Mouse (Mus musculus) neural tube, embryonic 15.5 days (tissue): Measurements from ENCODE around the gene Mesd. TPM values are rescaled to one million over a fixed set of nuclear protein-coding genes. Genes with fewer than 3 reads are reported as not detected.
A peak's percentile ranks its signal among the peaks of the same experiment; 100 is the strongest.

ENCODE experiments used
- ATAC-seq: fragments of 200-750 bp; cut with Nextera tagmentation; 2 replicates; pipeline ENCODE4 v1.8.0; 2017; ENCODE audit warnings: mild to moderate bottlenecking, moderate TSS enrichment, moderate library complexity; ENCODE audit not compliant: low FRiP score
- H3K27ac ChIP-seq: fragments of 300-500 bp; sonication (generic); replicated peaks from 2 replicates; pipeline ENCODE4 v1.5.1; 2015; ENCODE audit warnings: mild to moderate bottlenecking, inconsistent platforms
- H3K27me3 ChIP-seq: fragments of 300-500 bp; sonication (generic); replicated peaks from 2 replicates; pipeline ENCODE4 v1.6.1; 2015; ENCODE audit warnings: inconsistent platforms
- H3K36me3 ChIP-seq: fragments of 300-500 bp; sonication (generic); 2 replicates; pipeline ENCODE4 v1.6.1; 2015; ENCODE audit warnings: inconsistent platforms
- H3K4me1 ChIP-seq: fragments of 300-500 bp; sonication (generic); 2 replicates; pipeline ENCODE4 v1.6.1; 2015; ENCODE audit warnings: inconsistent platforms
- H3K4me2 ChIP-seq: fragments of 300-500 bp; sonication (generic); 2 replicates; pipeline ENCODE4 v1.6.1; 2015; ENCODE audit warnings: inconsistent platforms, mild to moderate bottlenecking, moderate library complexity
- H3K4me3 ChIP-seq: fragments of 300-500 bp; sonication (generic); replicated peaks from 2 replicates; pipeline ENCODE4 v1.5.1; 2015; ENCODE audit warnings: mild to moderate bottlenecking, inconsistent platforms
- H3K9ac ChIP-seq: fragments of 300-500 bp; sonication (generic); replicated peaks from 2 replicates; pipeline ENCODE4 v1.6.1; 2015; ENCODE audit warnings: mild to moderate bottlenecking, inconsistent platforms
- H3K9me3 ChIP-seq: fragments of 300-500 bp; sonication (generic); replicated peaks from 2 replicates; pipeline ENCODE4 v1.6.1; 2016; ENCODE audit warnings: inconsistent platforms
- WGBS: fragments of 180-500 bp; shearing (Covaris S2); methylation state at CpG from one replicate; pipeline ENCODE4 v1.1.7; 2015; ENCODE audit warnings: mixed read lengths; 5-methylcytosine and 5-hydroxymethylcytosine counted together
- polyA plus RNA-seq: library from polyadenylated mRNA; unstranded; fragments of >200 nt; fragmentation: Nextera tagmentation; extraction: Ambion mirVana; gene quantifications from 2 replicates; pipeline ENCODE4 v1.2.1, GENCODE M21; 2015

Gene Mesd
- 61.6 and 75.5 TPM in 2 replicates for polyA plus RNA-seq

DNA sequence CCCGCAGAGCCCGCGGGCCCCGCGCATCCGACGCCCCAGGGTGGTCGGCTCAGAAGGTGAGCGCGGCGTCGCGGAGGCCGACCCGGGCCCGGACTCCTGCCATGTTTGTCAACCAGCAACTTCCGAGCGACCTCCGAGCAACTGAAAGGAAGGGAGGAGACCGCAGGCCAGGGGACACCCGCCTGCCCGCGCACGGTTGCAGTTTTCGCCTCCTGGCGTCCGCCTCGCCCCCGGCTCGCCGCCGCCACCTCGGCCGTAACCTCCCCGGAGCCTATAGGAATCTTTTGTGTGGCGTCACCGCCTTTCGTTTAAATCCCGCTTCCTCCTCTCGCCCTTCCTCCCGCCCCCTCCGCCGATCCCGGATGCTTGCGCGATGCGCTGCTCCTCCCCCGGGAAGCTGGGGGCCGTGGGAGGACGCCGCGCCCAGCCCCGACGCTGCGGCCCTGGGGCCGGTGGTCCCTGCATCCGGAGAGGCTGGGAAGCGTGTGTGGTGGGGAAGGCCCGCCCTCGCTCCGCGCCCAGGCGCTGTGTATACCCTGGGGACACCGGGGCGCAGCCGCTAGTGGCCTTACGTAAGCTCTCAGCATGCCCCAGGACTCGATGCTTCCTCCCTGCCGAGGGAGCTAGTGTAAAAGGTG, at the start of gene Mesd, which contains the start of gene Tlnrd1:
Gene Mesd, plus strand, starts transcription at position 446 of the 638 bp plus-strand sequence.
Gene Tlnrd1, minus strand, starts transcription at position 285 of the 638 bp plus-strand sequence.
- Histone ChIP-seq H3K27ac (peak within 1 kb of the TSS; percentile 94), H3K4me1 (peaks cover 48% of the 10 kb centered on the region), H3K27me3 (no peaks in the 10 kb centered on the region), H3K9me3 (no peaks in the 10 kb centered on the region), H3K9ac (peak within 1 kb of the TSS; percentile 92), H3K36me3 (no peaks in the 10 kb centered on the region), H3K4me3 (peak within 1 kb of the TSS; percentile 83), H3K4me2 (peak within 1 kb of the TSS; percentile 70)
- WGBS, result under 1% methylated on average over 62 of the region's 69 CpGs
- peak; percentile 90 for ATAC-seq

DNA sequence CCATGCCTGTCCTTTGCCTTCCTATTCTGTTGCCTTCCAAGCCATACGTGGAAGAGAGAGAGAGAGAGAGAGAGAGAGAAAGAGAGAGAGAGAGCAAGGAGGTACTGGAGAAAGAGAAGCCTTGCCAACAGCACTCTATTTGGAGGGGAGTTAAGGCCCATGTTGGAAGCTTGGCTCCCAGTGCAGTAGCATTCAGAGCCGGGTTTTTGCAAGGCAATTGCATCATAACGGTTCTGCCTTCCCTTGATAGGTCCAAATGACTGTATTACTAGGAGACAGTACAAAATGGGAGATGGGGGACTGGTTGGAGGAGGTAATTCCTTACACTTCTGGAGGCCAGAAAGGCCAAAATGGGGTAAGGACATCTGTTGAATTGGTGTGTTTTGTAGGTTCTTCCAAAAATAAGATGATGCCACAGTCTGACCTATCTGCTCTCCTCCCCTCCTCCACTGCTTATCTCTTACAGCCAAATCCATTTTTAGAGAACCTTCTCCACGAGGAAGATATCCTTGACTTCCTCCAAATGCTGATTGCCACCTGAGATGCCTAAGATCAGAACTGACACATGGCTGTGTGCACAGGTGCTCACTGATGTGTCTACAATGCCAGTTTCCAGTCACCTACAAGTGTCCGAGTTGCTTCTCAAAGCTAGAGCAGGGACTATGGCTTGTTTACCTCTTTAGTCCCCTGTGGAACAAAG, 45.6 kb upstream of the Mesd start:
- WGBS, result 86% methylated on average over 5 of the region's 5 CpGs
- no peaks in the 10 kb centered on the region for H3K36me3 ChIP-seq
- H3K9me3 ChIP-seq, result no peaks in the 10 kb centered on the region
- H3K9ac ChIP-seq, result no peak overlapping the region
- no peaks in the 10 kb centered on the region for H3K27me3 ChIP-seq
- no peak overlapping the region for H3K27ac ChIP-seq
- H3K4me2 ChIP-seq, result no peak overlapping the region
- no peak overlapping the region for H3K4me3 ChIP-seq
- H3K4me1 ChIP-seq, result no peaks in the 10 kb centered on the region
- ATAC-seq, result no peak

DNA sequence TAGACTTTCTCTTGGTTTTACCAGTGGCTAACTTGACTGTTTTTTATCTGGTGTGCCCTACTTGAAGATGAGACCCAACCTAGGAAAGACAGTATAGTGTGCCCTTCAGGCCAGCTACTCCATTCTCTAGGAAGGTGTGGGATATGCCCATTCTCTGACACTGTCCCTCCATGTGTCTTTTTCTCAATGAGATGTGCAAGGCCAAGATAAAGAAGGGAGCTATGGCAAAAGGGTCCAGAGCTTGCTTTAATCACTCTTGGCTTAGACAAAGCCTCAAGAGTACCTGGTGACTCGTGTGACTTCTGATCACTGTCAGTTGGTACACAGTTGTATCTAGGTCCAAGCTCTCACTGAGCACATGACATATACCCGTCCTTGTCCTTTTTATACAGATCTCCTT, 44.2 kb upstream of the Mesd start:
- Histone ChIP-seq H3K4me2 (no peak overlapping the region), H3K9me3 (no peaks in the 10 kb centered on the region), H3K36me3 (no peaks in the 10 kb centered on the region), H3K9ac (no peak overlapping the region), H3K27me3 (no peaks in the 10 kb centered on the region), H3K4me3 (no peak overlapping the region), H3K4me1 (no peaks in the 10 kb centered on the region), H3K27ac (no peak overlapping the region)
- no peak for ATAC-seq
- 87% methylated on average over 2 of the region's 2 CpGs for WGBS

DNA sequence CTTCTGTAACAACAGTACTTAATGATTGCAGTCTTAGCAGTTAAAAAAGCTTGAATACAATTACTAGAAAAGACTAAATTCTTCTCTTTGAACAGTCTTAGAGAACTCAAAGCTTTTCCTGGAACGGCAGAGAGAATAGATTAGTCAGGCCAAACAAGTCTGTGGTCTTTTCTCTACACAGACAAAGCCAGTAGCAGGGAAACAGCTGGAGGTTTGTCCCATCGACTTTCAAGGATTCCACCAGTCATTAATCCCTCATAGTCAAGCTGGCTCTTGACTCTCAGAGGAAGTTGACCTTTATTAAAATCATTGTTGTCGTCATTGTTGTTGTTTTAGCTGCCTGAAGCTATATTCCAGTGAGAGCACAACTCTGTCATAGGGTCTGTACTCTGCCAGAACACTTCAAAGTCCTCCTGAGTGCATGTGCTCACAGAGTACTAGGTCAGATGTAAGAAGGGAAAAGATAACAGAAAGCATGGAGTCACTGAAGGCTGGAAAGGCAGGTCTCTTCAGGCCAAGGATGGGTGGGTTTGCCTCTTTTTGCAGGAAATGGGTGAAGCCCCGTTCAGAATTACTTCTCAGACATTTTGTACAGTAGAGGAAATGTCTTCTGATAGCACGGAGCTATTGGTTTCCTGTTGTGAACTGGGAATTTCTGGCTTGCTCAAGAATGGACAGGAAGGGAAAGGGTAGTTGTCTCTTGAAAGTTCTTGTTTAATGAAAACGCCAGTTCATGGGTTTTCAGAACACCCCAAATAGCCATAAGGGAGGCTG, 41.6 kb upstream of the Mesd start:
- no peaks in the 10 kb centered on the region for H3K9me3 ChIP-seq
- WGBS, result 63% methylated on average over 6 of the region's 6 CpGs
- ATAC-seq, result no peak
- H3K4me1 ChIP-seq, result no peaks in the 10 kb centered on the region
- no peaks in the 10 kb centered on the region for H3K27me3 ChIP-seq
- no peak overlapping the region for H3K9ac ChIP-seq
- no peak overlapping the region for H3K27ac ChIP-seq
- no peaks in the 10 kb centered on the region for H3K36me3 ChIP-seq
- H3K4me3 ChIP-seq, result no peak overlapping the region
- no peak overlapping the region for H3K4me2 ChIP-seq

DNA sequence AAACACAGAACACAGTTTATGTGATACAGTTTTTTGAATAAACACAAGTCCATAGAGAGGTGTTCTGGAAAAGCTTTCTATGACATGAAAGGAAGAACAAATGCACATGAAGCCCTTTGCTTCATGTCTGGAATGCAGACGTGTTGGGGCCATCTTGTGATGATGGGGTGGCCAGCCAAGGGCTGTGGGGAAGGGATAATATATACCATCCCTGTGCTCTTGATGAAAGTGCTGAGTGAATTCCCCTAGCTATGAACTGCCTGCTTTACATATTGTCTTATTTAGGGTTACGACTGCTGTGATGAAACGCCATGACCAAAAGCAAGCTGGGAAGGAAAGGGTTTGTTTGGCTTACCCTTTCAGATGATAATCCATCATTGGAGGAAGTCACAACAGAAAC, 39.5 kb upstream of the Mesd start:
- 84% methylated on average over 3 of the region's 3 CpGs for WGBS
- no peak overlapping the region for H3K4me2 ChIP-seq
- no peaks in the 10 kb centered on the region for H3K9me3 ChIP-seq
- H3K4me3 ChIP-seq, result no peak overlapping the region
- H3K27me3 ChIP-seq, result no peaks in the 10 kb centered on the region
- H3K4me1 ChIP-seq, result no peaks in the 10 kb centered on the region
- ATAC-seq, result no peak
- H3K27ac ChIP-seq, result no peak overlapping the region
- H3K36me3 ChIP-seq, result no peaks in the 10 kb centered on the region
- no peak overlapping the region for H3K9ac ChIP-seq

DNA sequence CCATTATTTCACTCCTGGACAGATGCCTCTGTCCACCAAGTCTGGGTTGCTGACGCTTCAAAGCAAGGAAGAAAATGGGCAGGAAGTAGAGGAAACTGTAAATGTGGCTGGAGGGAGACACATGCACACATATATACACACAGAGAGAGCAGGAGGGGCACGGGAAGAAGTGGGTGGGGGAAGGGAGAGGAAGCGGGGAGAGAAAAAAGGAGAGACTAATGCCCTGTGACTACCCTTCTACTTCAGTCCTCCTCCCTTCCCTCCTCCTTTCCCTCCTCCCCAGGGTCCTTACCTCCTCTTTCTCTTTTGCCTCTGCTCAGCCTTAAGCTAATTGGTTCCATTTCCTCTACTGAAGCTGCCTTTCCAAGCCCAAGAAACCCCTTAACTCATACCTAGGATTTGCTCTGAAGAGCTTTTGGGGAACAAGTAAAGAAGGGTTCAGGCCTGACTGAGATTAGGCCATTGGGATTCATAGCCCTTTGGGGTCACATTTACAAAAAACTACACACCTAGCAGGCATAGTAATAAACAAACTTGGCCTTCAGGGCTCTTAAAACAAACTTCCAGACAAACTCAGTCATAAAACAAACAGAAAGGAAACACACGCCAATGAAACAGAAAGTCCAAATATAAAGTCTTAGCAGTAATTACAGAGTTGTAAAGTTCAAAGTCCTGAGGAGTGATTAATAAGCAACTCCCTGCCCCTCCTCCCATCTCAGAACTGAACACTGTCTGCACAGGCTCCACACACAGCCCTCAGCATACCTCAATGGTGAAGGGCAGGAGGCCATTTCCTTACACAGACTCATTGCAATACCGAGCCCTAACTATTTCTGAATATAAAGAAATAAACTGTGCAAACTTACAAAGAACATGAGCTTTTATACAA, 36.8 kb upstream of the Mesd start:
- no peak overlapping the region for H3K4me2 ChIP-seq

DNA sequence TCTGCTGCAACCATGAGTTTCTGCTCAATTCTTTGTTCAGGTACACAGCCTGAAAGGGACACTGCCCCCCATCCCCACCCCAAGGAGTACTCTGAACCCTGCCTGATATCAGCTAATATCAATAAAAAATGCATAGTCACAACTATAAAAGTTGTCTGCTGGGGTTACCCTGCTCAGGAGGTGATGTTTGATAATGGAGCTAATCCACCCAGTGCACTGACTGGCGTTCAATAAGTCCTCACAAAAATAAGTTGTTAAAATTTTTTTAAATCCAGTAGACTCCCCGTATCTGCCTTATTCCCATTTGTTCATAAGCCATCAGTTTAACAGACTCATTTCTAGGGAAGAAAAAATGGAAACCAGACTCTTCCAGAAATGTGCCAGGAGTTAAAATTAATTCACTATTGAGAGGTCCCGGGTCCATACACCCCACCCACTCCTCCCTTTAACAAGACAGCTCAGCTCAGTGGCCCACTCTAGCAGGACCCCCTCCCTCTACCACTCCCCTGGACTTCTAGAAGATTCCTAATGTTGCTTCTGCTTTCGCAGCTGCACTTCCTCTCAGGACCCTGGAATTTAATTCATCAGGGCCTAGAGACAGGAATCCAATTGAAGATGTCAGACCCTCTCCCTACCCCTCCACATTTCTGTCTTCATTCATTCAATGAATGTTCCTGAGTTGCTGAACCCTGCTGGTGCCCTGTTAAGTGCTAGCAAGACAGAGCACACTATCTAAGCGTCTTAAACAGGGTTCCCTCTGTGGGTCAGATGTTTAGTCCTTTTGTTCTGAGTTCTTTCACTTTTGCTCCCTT, 32.5 kb upstream of the Mesd start:
- no peaks in the 10 kb centered on the region for H3K36me3 ChIP-seq
- no peaks in the 10 kb centered on the region for H3K9me3 ChIP-seq
- no peaks in the 10 kb centered on the region for H3K4me1 ChIP-seq
- no peak overlapping the region for H3K4me2 ChIP-seq
- no peak overlapping the region for H3K9ac ChIP-seq
- no peaks in the 10 kb centered on the region for H3K27me3 ChIP-seq
- H3K4me3 ChIP-seq, result no peak overlapping the region
- no peak overlapping the region for H3K27ac ChIP-seq
- no peak for ATAC-seq
- 60% methylated on average over 5 of the region's 5 CpGs for WGBS

More for the DNA sequence above, 36.8 kb upstream of the Mesd start:
- H3K27me3 ChIP-seq, result no peaks in the 10 kb centered on the region
- H3K9me3 ChIP-seq, result no peaks in the 10 kb centered on the region
- no peak overlapping the region for H3K27ac ChIP-seq
- no peaks in the 10 kb centered on the region for H3K4me1 ChIP-seq
- 64% methylated on average over 5 of the region's 5 CpGs for WGBS
- no peak for ATAC-seq
- H3K9ac ChIP-seq, result no peak overlapping the region
- H3K36me3 ChIP-seq, result no peaks in the 10 kb centered on the region
- H3K4me3 ChIP-seq, result no peak overlapping the region

DNA sequence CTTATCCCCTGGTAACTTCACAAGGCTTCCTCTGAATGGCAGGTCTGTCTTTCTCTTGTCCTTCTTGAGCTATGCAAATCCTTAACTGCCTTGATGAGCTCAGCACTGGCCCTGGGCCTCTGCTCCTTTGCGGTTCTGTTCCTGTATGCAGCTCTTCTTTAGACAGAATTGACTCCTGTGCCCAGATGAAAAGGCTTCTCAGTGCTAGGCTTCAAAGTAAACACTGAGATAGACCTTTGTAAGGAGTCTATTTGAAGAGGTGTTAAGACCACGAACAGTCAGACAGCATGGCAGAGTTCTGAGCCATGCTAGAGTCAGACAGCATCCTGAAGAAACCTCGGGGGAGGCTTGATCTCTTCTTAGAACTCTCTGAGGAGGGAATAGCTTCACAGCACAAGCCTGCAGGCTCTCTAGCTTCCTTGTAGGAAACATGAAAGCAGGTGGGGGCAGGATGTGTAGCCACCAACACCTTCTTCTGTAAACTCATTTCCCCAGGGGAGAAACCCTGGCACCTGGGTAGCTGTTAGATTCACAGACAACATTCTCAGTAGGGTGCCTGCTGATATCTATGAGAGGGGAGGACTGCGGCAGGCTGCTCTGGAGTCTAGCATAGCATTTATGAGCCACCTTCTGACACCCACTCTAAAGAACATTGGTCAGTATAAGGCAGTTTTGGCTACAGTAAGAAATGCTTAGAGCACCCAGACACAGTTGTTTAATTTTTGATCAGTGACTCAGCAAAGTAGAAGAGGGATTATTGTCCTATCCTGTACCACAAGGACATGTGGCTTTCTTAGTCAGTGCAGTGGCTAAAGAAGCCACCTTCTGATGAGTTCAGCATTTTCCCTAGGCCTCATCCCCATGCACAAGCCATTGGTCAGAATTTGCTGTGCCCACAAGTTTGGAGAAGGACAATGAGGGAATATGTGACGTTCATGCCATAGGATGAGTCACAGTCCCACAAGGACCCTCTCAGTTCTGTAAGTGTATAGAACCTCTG, 31.6 kb upstream of the Mesd start:
- 48% methylated on average over 5 of the region's 5 CpGs for WGBS
- Histone ChIP-seq H3K36me3 (no peaks in the 10 kb centered on the region), H3K9me3 (no peaks in the 10 kb centered on the region), H3K27ac (no peak overlapping the region), H3K27me3 (no peaks in the 10 kb centered on the region), H3K4me3 (no peak overlapping the region), H3K9ac (no peak overlapping the region), H3K4me1 (no peaks in the 10 kb centered on the region), H3K4me2 (no peak overlapping the region)
- ATAC-seq, result no peak

DNA sequence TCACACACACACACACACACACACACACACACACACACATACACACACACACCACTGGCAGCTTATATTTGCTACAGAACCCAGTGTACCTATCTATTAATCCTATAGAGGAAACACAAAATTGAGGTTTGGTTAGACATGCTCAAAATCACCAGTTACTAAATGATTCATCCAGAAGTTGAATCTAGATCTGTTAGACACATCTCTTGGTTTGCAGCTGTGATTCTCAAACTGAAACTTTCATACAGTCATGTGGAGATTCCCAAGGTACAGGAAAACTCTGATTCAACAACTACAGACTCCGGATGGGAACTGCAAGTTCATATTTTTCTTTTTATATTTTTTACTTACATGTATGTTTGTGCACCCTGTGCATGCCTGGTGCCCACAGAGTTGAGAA, 29.1 kb upstream of the Mesd start:
- Histone ChIP-seq H3K36me3 (no peaks in the 10 kb centered on the region), H3K27ac (no peak overlapping the region), H3K4me1 (no peaks in the 10 kb centered on the region), H3K4me2 (no peak overlapping the region), H3K27me3 (no peaks in the 10 kb centered on the region), H3K4me3 (no peak overlapping the region), H3K9ac (no peak overlapping the region), H3K9me3 (no peaks in the 10 kb centered on the region)
- 87% methylated on average over 1 of the region's 1 CpGs for WGBS
- no peak for ATAC-seq
